Mouse (Mus musculus) adrenal gland, adult 2 months (tissue): ENCODE data around the gene Hacd1. TPM values are rescaled to one million over a fixed set of nuclear protein-coding genes. Genes with fewer than 3 reads are reported as not detected.
A peak's percentile ranks its signal among the peaks of the same experiment; 100 is the strongest.

Source experiments
- DNase-seq: peaks from one replicate; pipeline ENCODE4 v3.0.0; 2021
- polyA plus RNA-seq: library from polyadenylated mRNA; depleted of rRNA; stranded (reverse); fragments of >200 nt; gene quantifications from 2 replicates; pipeline ENCODE4 v1.2.3, GENCODE M21; 2012; rRNA removed
- total RNA-seq, 2 experiments: library from RNA; stranded (reverse); gene quantifications; 2 replicates each; pipeline ENCODE4 v1.2.3; 2021

Hacd1 gene
- total and polyA plus RNA-seq, 3 experiments: 23.3 to 41.8 (median 35.1) TPM

GRCm38 (mm10) chr2:14005121-14005520, 50.8 kb downstream of the Hacd1 start:
- no peak for DNase-seq

GRCm38 (mm10) chr2:13960136-13960535, 95.8 kb downstream of the Hacd1 start:
- no peak for DNase-seq

- no peak for DNase-seq
Measured at GRCm38 (mm10) chr2:13956463-13956862, 99.5 kb downstream of the Hacd1 start.

GRCm38 (mm10) chr2:13938118-13938517, 117.8 kb downstream of the Hacd1 start:
- peak; percentile 7 for DNase-seq

- no peak for DNase-seq
Measured at GRCm38 (mm10) chr2:13935343-13935742, 120.6 kb downstream of the Hacd1 start.

GRCm38 (mm10) chr2:13932253-13932652, 123.7 kb downstream of the Hacd1 start:
- DNase-seq: no peak

- no peak for DNase-seq
Measured at GRCm38 (mm10) chr2:13930724-13931123, 125.2 kb downstream of the Hacd1 start.

- DNase-seq: no peak
Measured at GRCm38 (mm10) chr2:13888568-13888967, 167.4 kb downstream of the Hacd1 start.

GRCm38 (mm10) chr2:13857461-13857860, 198.5 kb downstream of the Hacd1 start:
- no peak for DNase-seq

- no peak for DNase-seq
Measured at GRCm38 (mm10) chr2:13855510-13855909, 200.4 kb downstream of the Hacd1 start.

GRCm38 (mm10) chr2:13836310-13836709, 219.6 kb downstream of the Hacd1 start:
- DNase-seq: no peak

- DNase-seq: no peak
Measured at GRCm38 (mm10) chr2:13834989-13835388, 220.9 kb downstream of the Hacd1 start.

- no peak for DNase-seq
Measured at GRCm38 (mm10) chr2:13816645-13817044, 239.3 kb downstream of the Hacd1 start.

GRCm38 (mm10) chr2:13808593-13808992, 247.3 kb downstream of the Hacd1 start:
- no peak for DNase-seq

GRCm38 (mm10) chr2:13808008-13808407, 247.9 kb downstream of the Hacd1 start:
- no peak for DNase-seq

GRCm38 (mm10) chr2:13806120-13806519, 249.8 kb downstream of the Hacd1 start:
- DNase-seq: no peak

GRCm38 (mm10) chr2:13800639-13801038, 255.3 kb downstream of the Hacd1 start:
- DNase-seq: no peak

Other genes starting within 250 kb of the Hacd1 start
- 10 to 100 TPM; 49.0 to 52.6 TPM for gene Stam, start 18.0 kb upstream of the Hacd1 start, total RNA-seq
- 19.4 and 30.4 TPM in 2 replicates for gene Stam, start 18.0 kb upstream of the Hacd1 start, polyA plus RNA-seq
- not detected for gene Tmem236, start 118.4 kb upstream of the Hacd1 start, total RNA-seq
- 0.02 TPM in 1 of 2 replicates, not detected in the other for gene Tmem236, start 118.4 kb upstream of the Hacd1 start, polyA plus RNA-seq
- gene Mrc1, start 173.3 kb upstream of the Hacd1 start, total RNA-seq: 10 to 100 TPM; 19.1 to 20.1 TPM
- gene Mrc1, start 173.3 kb upstream of the Hacd1 start, polyA plus RNA-seq: 0.50 and 0.77 TPM in 2 replicates